Mouse (Mus musculus) heart, embryonic 12.5 days (tissue): ENCODE measurements around the gene Acot5. TPM values are rescaled to one million over a fixed set of nuclear protein-coding genes. Genes with fewer than 3 reads are reported as not detected.
A peak's percentile ranks its signal among the peaks of the same experiment; 100 is the strongest.
"Not testable (repeated sequence)": the region's sequence is repeated elsewhere in the genome, so short reads cannot be mapped to it uniquely, and the experiment has no call there.

Experiments used
- ATAC-seq: fragments of 200-750 bp; cut with Nextera tagmentation; 2 replicates; pipeline ENCODE4 v1.8.0; 2017; ENCODE audit warnings: moderate TSS enrichment, moderate library complexity; ENCODE audit not compliant: insufficient number of reproducible peaks, low FRiP score
- H3K27ac ChIP-seq: fragments of 300-500 bp; sonication (generic); 2 replicates; pipeline ENCODE4 v1.5.1; 2016; ENCODE audit warnings: mild to moderate bottlenecking, moderate library complexity; ENCODE audit not compliant: poor library complexity, severe bottlenecking
- H3K27me3 ChIP-seq: fragments of 300-500 bp; sonication (generic); replicated peaks from 2 replicates; pipeline ENCODE4 v1.6.1; 2016; ENCODE audit warnings: mild to moderate bottlenecking, moderate library complexity
- H3K36me3 ChIP-seq: fragments of 300-500 bp; sonication (generic); 2 replicates; pipeline ENCODE4 v1.6.1; 2016; ENCODE audit warnings: mild to moderate bottlenecking, moderate library complexity
- H3K4me1 ChIP-seq: fragments of 300-500 bp; sonication (generic); replicated peaks from 2 replicates; pipeline ENCODE4 v1.6.1; 2016; ENCODE audit warnings: mild to moderate bottlenecking
- H3K4me2 ChIP-seq: fragments of 300-500 bp; sonication (generic); 2 replicates; pipeline ENCODE4 v1.6.1; 2016; ENCODE audit warnings: mild to moderate bottlenecking, moderate library complexity
- H3K4me3 ChIP-seq: fragments of 300-500 bp; sonication (generic); 2 replicates; pipeline ENCODE4 v1.5.1; 2016; ENCODE audit warnings: mild to moderate bottlenecking
- H3K9ac ChIP-seq: fragments of 300-500 bp; sonication (generic); 2 replicates; pipeline ENCODE4 v1.6.1; 2016; ENCODE audit warnings: mild to moderate bottlenecking, moderate library complexity
- H3K9me3 ChIP-seq: fragments of 300-500 bp; sonication (generic); replicated peaks from 2 replicates; pipeline ENCODE4 v1.6.1; 2016; ENCODE audit warnings: mild to moderate bottlenecking, moderate library complexity
- WGBS: fragments of 180-500 bp; shearing (Covaris S2); methylation state at CpG from one replicate; pipeline ENCODE4 v1.1.7; 2016; 5-methylcytosine and 5-hydroxymethylcytosine counted together
- polyA plus RNA-seq: library from polyadenylated mRNA; unstranded; fragments of >200 nt; fragmentation: Nextera tagmentation; extraction: Ambion mirVana; gene quantifications from 2 replicates; pipeline ENCODE4 v1.2.1, GENCODE M21; 2016

Acot5 gene
- polyA plus RNA-seq, 1 experiment from 2014 or later, result 0.22 TPM

DNA sequence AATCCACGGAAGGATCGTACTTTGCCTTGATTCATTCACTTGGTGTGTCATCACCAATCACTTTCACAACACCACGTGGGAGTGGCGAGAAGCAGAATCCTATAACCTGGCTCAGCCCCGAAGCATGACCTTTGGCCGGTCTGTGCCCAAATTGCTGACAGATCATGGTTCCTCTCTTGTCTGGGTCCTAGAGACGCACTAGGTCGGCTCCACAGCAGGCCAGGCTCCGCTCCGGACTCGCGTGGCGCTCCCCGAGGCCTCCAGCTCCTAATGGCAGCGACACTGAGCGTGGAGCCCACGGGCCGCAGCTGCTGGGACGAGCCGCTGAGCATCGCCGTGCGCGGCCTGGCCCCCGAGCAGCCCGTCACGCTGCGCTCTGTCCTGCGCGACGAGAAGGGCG is 30.9 kb upstream of the Acot5 start, which contains the start of gene Acot4:
Acot4 (plus strand) TSS at position 139 of the 400 bp plus-strand sequence.
- H3K36me3 ChIP-seq, ATAC-seq: not testable (repeated sequence)
- WGBS, result 8% methylated on average over 32 of the region's 32 CpGs

DNA sequence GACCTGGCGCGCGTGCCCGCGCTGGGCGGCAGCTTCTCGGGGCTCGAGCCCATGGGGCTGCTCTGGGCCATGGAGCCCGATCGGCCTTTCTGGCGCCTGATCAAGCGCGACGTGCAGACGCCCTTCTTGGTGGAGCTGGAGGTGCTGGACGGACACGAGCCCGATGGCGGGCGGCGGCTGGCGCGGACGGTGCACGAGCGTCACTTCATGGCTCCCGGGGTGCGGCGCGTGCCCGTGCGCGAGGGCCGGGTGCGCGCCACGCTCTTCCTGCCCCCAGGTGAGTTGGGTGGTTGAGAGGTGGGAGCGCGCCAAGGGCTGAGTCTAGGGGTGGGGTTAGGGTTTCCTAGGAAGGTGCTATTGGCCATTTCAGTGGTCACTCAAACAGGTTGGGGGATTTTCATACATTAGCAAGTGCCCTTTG is 30.4 kb upstream of the Acot5 start, which contains the start of gene Gm49366:
Gm49366 (plus strand) TSS at position 245 of the 421 bp plus-strand sequence.
- ATAC-seq, H3K36me3 ChIP-seq, H3K9me3 ChIP-seq, H3K4me1 ChIP-seq, H3K27me3 ChIP-seq, H3K27ac ChIP-seq: not testable (repeated sequence)
- Histone ChIP-seq H3K4me2 (peak within 1 kb of the TSS; percentile 85), H3K9ac (peak within 1 kb of the TSS; percentile 73), H3K4me3 (peak within 1 kb of the TSS; percentile 56)
- 1% methylated on average over 39 of the region's 39 CpGs for WGBS

More for the DNA sequence above, 30.9 kb upstream of the Acot5 start, which contains the start of gene Acot4:
- not testable (repeated sequence) for H3K27ac ChIP-seq, H3K4me1 ChIP-seq, H3K9me3 ChIP-seq, H3K27me3 ChIP-seq
- peak within 1 kb of the TSS; percentile 56 for H3K4me3 ChIP-seq
- H3K9ac ChIP-seq, result peak within 1 kb of the TSS; percentile 73
- peak within 1 kb of the TSS; percentile 85 for H3K4me2 ChIP-seq

- 82% methylated on average over 5 of the region's 5 CpGs for WGBS
- Histone ChIP-seq H3K36me3 (no peaks in the 10 kb centered on the region), H3K4me1 (no peaks in the 10 kb centered on the region), H3K4me2 (no peak overlapping the region), H3K9ac (no peak overlapping the region), H3K4me3 (no peak overlapping the region), H3K9me3 (peaks cover 9% of the 10 kb centered on the region), H3K27me3 (peaks cover 4% of the 10 kb centered on the region; the same call in 1 of the 2 replicates), H3K27ac (no peak overlapping the region)
- ATAC-seq, result no peak
These were observed 26.9 kb upstream of the Acot5 start for GRCm38 (mm10) chr12:84042248-84042647.

- Histone ChIP-seq H3K36me3 (no peaks in the 10 kb centered on the region), H3K9ac (no peak overlapping the region), H3K27me3 (no peaks in the 10 kb centered on the region), H3K4me2 (no peak overlapping the region), H3K27ac (no peak overlapping the region), H3K4me1 (no peaks in the 10 kb centered on the region), H3K9me3 (peaks cover 14% of the 10 kb centered on the region), H3K4me3 (no peak overlapping the region)
- WGBS, result 73% methylated on average over 2 of the region's 2 CpGs
- no peak for ATAC-seq
These were observed 25.1 kb upstream of the Acot5 start for GRCm38 (mm10) chr12:84044045-84044444.

DNA sequence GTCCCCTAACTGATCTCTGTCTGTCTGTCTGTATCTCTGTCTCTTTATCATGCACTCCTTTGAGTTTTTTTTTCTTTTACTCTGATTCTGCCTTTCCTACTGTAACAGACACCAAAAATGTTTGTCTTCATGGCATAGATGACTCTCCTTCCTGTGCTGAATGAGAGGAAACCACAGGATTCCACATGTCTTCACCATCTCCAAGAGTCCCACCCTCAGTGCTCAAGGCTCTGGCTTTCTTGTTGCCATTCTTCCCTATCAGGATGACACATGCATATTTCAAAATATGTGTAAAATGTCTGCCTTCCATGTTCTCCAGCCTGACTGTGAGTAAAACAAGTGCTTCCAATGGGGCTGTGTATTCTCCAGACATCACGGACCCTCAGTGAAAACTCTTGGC is 22.2 kb upstream of the Acot5 start:
- 89% methylated on average over 1 of the region's 1 CpGs for WGBS
- no peak for ATAC-seq
- Histone ChIP-seq H3K27ac (no peak overlapping the region), H3K4me1 (no peaks in the 10 kb centered on the region), H3K4me2 (no peak overlapping the region), H3K27me3 (peaks cover 5% of the 10 kb centered on the region; the same call in 1 of the 2 replicates), H3K4me3 (no peak overlapping the region), H3K9ac (no peak overlapping the region), H3K9me3 (peaks cover 5% of the 10 kb centered on the region; the same call in 1 of the 2 replicates), H3K36me3 (no peaks in the 10 kb centered on the region)

GRCm38 (mm10) chr12:84050744-84051143 is 18.4 kb upstream of the Acot5 start:
- H3K4me3 ChIP-seq, H3K9me3 ChIP-seq, H3K4me2 ChIP-seq, H3K36me3 ChIP-seq, ATAC-seq, H3K4me1 ChIP-seq, H3K27ac ChIP-seq, H3K9ac ChIP-seq: not testable (repeated sequence)
- peaks cover 25% of the 10 kb centered on the region for H3K27me3 ChIP-seq
- WGBS, result 81% methylated on average over 5 of the region's 5 CpGs

GRCm38 (mm10) chr12:84051937-84052474 is 17.1 kb upstream of the Acot5 start, which contains the start of gene Acot3:
TSS of gene Acot3 (plus strand) at chr12:84052144.
- Histone ChIP-seq H3K9ac (no peak within 1 kb of the TSS), H3K27ac (no peak within 1 kb of the TSS), H3K36me3 (no peaks in the 10 kb centered on the region), H3K4me1 (peaks cover 8% of the 10 kb centered on the region; the same call in 1 of the 2 replicates), H3K4me2 (peak within 1 kb of the TSS; percentile 69), H3K9me3 (peaks cover 5% of the 10 kb centered on the region; the same call in 1 of the 2 replicates), H3K4me3 (peak within 1 kb of the TSS; percentile 44; the same call in 1 of the 2 replicates), H3K27me3 (peaks cover 25% of the 10 kb centered on the region)
- 63% methylated on average over 5 of the region's 5 CpGs for WGBS
- no peak for ATAC-seq

- H3K27ac ChIP-seq, result no peak overlapping the region
- 85% methylated on average over 7 of the region's 7 CpGs for WGBS
- peaks cover 25% of the 10 kb centered on the region for H3K27me3 ChIP-seq
- H3K9ac ChIP-seq, result no peak overlapping the region
- no peak overlapping the region for H3K4me3 ChIP-seq
- H3K36me3 ChIP-seq, result no peaks in the 10 kb centered on the region
- H3K4me1 ChIP-seq, result peaks cover 8% of the 10 kb centered on the region; the same call in 1 of the 2 replicates
- H3K4me2 ChIP-seq, result no peak overlapping the region; the same call in 1 of the 2 replicates
- H3K9me3 ChIP-seq, result peaks cover 5% of the 10 kb centered on the region; the same call in 1 of the 2 replicates
- no peak for ATAC-seq
These were observed 16.5 kb upstream of the Acot5 start for GRCm38 (mm10) chr12:84052609-84053008.

DNA sequence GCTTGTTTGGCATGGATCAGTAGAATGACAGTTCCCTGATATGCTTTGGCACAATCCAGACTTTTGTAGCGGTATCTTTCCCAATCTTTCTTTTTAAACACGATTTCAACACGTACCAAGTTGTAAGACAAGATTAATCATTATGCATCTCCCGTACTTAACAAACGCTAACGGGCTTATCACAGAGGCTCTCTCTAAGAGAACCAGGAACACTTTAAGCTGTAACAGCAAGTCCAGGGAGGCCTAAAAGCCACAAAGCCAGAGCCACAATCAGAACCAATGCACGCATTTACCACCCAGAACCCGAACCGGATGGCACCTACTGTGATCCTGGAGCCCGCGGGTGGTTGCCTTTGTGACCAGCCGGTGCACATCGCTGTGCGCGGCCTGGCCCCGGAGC is 16.0 kb upstream of the Acot5 start:
- Histone ChIP-seq H3K9me3 (peaks cover 4% of the 10 kb centered on the region; the same call in 1 of the 2 replicates), H3K36me3 (no peaks in the 10 kb centered on the region), H3K4me2 (peak overlapping the region; percentile 69), H3K4me1 (peaks cover 8% of the 10 kb centered on the region; the same call in 1 of the 2 replicates), H3K27ac (no peak overlapping the region), H3K9ac (peak overlapping the region; percentile 71), H3K27me3 (peaks cover 25% of the 10 kb centered on the region), H3K4me3 (peak overlapping the region; percentile 44)
- ATAC-seq, result no peak
- 6% methylated on average over 16 of the region's 16 CpGs for WGBS

GRCm38 (mm10) chr12:84053679-84054391 is 15.3 kb upstream of the Acot5 start:
- Histone ChIP-seq H3K4me2 (peak overlapping the region; percentile 69), H3K27me3 (peaks cover 25% of the 10 kb centered on the region), H3K27ac (no peak overlapping the region), H3K36me3 (no peaks in the 10 kb centered on the region), H3K9ac (peak overlapping the region; percentile 71), H3K9me3 (no peaks in the 10 kb centered on the region), H3K4me3 (peak overlapping the region; percentile 44), H3K4me1 (peaks cover 8% of the 10 kb centered on the region; the same call in 1 of the 2 replicates)
- no peak for ATAC-seq
- 2% methylated on average over 41 of the region's 46 CpGs for WGBS

DNA sequence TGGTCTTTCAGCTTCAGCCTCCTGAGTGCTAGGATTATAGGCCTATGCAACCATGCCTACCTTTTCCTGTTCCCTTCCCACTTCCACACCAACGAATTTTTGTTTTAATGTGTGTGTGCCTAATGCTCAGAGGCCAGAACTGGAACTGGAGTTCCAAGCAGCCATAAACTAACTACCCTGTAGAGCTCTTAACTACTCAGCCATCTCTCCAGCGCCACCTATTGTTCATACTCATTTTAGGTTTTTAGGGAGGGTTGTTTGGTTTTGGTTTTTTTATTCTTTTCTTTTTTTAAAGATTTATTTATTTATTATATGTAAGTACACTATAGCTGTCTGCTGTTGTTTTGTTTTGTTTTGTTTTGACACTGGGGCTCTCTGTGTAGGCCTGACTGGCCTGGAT is 8.2 kb upstream of the Acot5 start:
- Histone ChIP-seq H3K9me3 (0 out of 2 replicates have a peak, but pooled peaks cover 2% of the 10 kb centered on the region), H3K27ac (no peak overlapping the region), H3K9ac (no peak overlapping the region), H3K4me2 (no peak overlapping the region), H3K36me3 (no peaks in the 10 kb centered on the region), H3K27me3 (peaks cover 12% of the 10 kb centered on the region; the same call in 1 of the 2 replicates), H3K4me3 (no peak overlapping the region), H3K4me1 (no peaks in the 10 kb centered on the region)
- WGBS, result 21% methylated on average over 2 of the region's 2 CpGs
- ATAC-seq, result no peak
